Mouse (Mus musculus) myocyte (in vitro differentiated cells): Measurements from ENCODE around the gene Tuba1c.

Experiments used
- CEBPB ChIP-seq: IDR thresholded peaks from 2 replicates; pipeline ENCODE4 v1.6.1; 2011; ENCODE audit warnings: mild to moderate bottlenecking, moderate library complexity; ENCODE audit not compliant: poor library complexity, insufficient read depth, severe bottlenecking
- E2F4 ChIP-seq: IDR thresholded peaks from one replicate; pipeline ENCODE4 v1.6.1; 2011; ENCODE audit warnings: mild to moderate bottlenecking, control low read depth, moderate library complexity; ENCODE audit not compliant: insufficient read depth
- MAX ChIP-seq: IDR thresholded peaks from one replicate; pipeline ENCODE4 v1.6.1; 2011; ENCODE audit warnings: low read depth, mild to moderate bottlenecking, control low read depth
- MYOD1 ChIP-seq, 3 experiments: IDR thresholded peaks; one replicate each; pipeline ENCODE4 v1.6.1; 2011; ENCODE audit warnings: control low read depth in 2 of 3, low read depth in 2 of 3, mild to moderate bottlenecking in 2 of 3, moderate library complexity in 1 of 3; ENCODE audit not compliant: insufficient read length in 2 of 3, control insufficient read depth in 1 of 3
- MYOG ChIP-seq, 3 experiments: IDR thresholded peaks; one replicate each; pipeline ENCODE4 v1.6.1; 2011; ENCODE audit warnings: control low read depth in 2 of 3, low read depth in 2 of 3, mild to moderate bottlenecking in 2 of 3; ENCODE audit not compliant: insufficient read length in 2 of 3, control insufficient read depth in 1 of 3, insufficient read depth in 1 of 3
- POLR2A ChIP-seq: IDR thresholded peaks from one replicate; pipeline ENCODE4 v1.6.1; 2011; ENCODE audit warnings: low read depth, mild to moderate bottlenecking, control low read depth, moderate library complexity; ENCODE audit not compliant: insufficient read length
- POLR2AphosphoS2 ChIP-seq: IDR thresholded peaks from one replicate; pipeline ENCODE4 v1.6.1; 2011; ENCODE audit warnings: low read depth, control low read depth; ENCODE audit not compliant: insufficient read length
- REST ChIP-seq: IDR thresholded peaks from one replicate; pipeline ENCODE4 v1.6.1; 2011; ENCODE audit warnings: mild to moderate bottlenecking, control low read depth, moderate library complexity; ENCODE audit not compliant: insufficient read depth, insufficient read length
- SRF ChIP-seq: IDR thresholded peaks from one replicate; pipeline ENCODE4 v1.6.1; 2011; ENCODE audit warnings: low read depth; ENCODE audit not compliant: control insufficient read depth, insufficient read length
- TCF12 ChIP-seq: IDR thresholded peaks from one replicate; pipeline ENCODE4 v1.6.1; 2011; ENCODE audit warnings: mild to moderate bottlenecking, control low read depth; ENCODE audit not compliant: poor library complexity, insufficient read depth, severe bottlenecking
- TCF3 ChIP-seq: IDR thresholded peaks from one replicate; pipeline ENCODE4 v1.6.1; 2011; ENCODE audit warnings: low read depth, control low read depth; ENCODE audit not compliant: insufficient read length
- USF1 ChIP-seq: IDR thresholded peaks from one replicate; pipeline ENCODE4 v1.6.1; 2011; ENCODE audit warnings: low read depth, mild to moderate bottlenecking, control low read depth, moderate library complexity

DNA sequence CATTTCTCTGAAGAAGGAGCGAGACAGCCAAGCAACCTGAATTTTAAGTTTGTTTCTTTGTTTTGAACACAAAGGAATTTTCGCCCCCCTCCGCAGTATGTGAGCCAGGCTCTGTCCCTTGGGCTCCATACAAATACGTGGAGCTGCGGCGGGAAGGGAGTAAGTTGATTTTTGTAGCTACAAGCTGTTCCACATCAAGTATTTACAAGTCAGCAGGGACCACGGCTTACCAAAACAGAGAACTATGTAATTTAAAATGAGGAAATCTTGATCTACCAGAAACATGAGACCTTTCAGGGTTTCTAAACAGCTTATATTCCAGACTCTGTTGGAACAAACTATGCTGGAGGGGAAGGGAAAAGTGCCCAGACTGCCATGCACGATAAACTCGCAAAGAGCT lies 11.7 kb upstream of the Tuba1c start:
- TF ChIP-seq CEBPB (no peak), POLR2A (no peak), USF1 (no peak), MAX (no peak), E2F4 (no peak), TCF12 (no peak), POLR2AphosphoS2 (no peak), MYOG (IDR thresholded peaks at IDR 0.05; ENCODE audit: control insufficient read depth in 1 of 3, insufficient read depth in 1 of 3, insufficient read length in 2 of 3, low read depth in 2 of 3) (no peak), MYOD1 (IDR thresholded peaks at IDR 0.05; ENCODE audit: control insufficient read depth in 1 of 3, insufficient read length in 2 of 3, low read depth in 2 of 3) (no peak), TCF3 (no peak), REST (no peak), SRF (no peak)
